Mouse (Mus musculus) neural tube, embryonic 12.5 days (tissue): ENCODE measurements around the gene Washc2. TPM values are rescaled to one million over a fixed set of nuclear protein-coding genes. Genes with fewer than 3 reads are reported as not detected.
"Not testable (repeated sequence)": the region's sequence is repeated elsewhere in the genome, so short reads cannot be mapped to it uniquely, and the experiment has no call there.

Experiments used
- ATAC-seq: fragments of 200-750 bp; cut with Nextera tagmentation; 2 replicates; pipeline ENCODE4 v1.8.0; 2017; ENCODE audit warnings: low read depth, mild to moderate bottlenecking, moderate TSS enrichment, moderate library complexity; ENCODE audit not compliant: low FRiP score
- H3K27ac ChIP-seq: fragments of 300-500 bp; sonication (generic); 2 replicates; pipeline ENCODE4 v1.5.1; 2016
- H3K27me3 ChIP-seq: fragments of 300-500 bp; sonication (generic); replicated peaks from 2 replicates; pipeline ENCODE4 v1.6.1; 2016; ENCODE audit warnings: mild to moderate bottlenecking
- H3K36me3 ChIP-seq: fragments of 300-500 bp; sonication (generic); 2 replicates; pipeline ENCODE4 v1.6.1; 2016; ENCODE audit warnings: mild to moderate bottlenecking
- H3K4me1 ChIP-seq: fragments of 300-500 bp; sonication (generic); 2 replicates; pipeline ENCODE4 v1.6.1; 2016
- H3K4me2 ChIP-seq: fragments of 300-500 bp; sonication (generic); replicated peaks from 2 replicates; pipeline ENCODE4 v1.6.1; 2016; ENCODE audit warnings: mild to moderate bottlenecking
- H3K4me3 ChIP-seq: fragments of 300-500 bp; sonication (generic); 2 replicates; pipeline ENCODE4 v1.5.1; 2016
- H3K9ac ChIP-seq: fragments of 300-500 bp; sonication (generic); 2 replicates; pipeline ENCODE4 v1.6.1; 2016; ENCODE audit warnings: mild to moderate bottlenecking
- H3K9me3 ChIP-seq: fragments of 300-500 bp; sonication (generic); 2 replicates; pipeline ENCODE4 v1.6.1; 2016; ENCODE audit warnings: mild to moderate bottlenecking
- WGBS: fragments of 180-500 bp; shearing (Covaris S2); methylation state at CpG from one replicate; pipeline ENCODE4 v1.1.7; 2016; 5-methylcytosine and 5-hydroxymethylcytosine counted together
- polyA plus RNA-seq: library from polyadenylated mRNA; unstranded; fragments of >200 nt; fragmentation: Nextera tagmentation; extraction: Ambion mirVana; gene quantifications from 2 replicates; pipeline ENCODE4 v1.2.1, GENCODE M21; 2016

The Washc2 gene
- polyA plus RNA-seq, 1 experiment from 2014 or later, result 72.0 TPM

- 38% methylated on average over 3 of the region's 3 CpGs for WGBS
- no peak overlapping the region for H3K4me3 ChIP-seq
- no peak overlapping the region for H3K4me2 ChIP-seq
- no peaks in the 10 kb centered on the region for H3K27me3 ChIP-seq
- no peak overlapping the region for H3K27ac ChIP-seq
- H3K9me3 ChIP-seq, result no peaks in the 10 kb centered on the region
- no peak for ATAC-seq
- H3K36me3 ChIP-seq, result no peaks in the 10 kb centered on the region
- no peaks in the 10 kb centered on the region for H3K4me1 ChIP-seq
- no peak overlapping the region for H3K9ac ChIP-seq
These were observed 9.7 kb upstream of the Washc2 start for GRCm38 (mm10) chr6:116198173-116198572.

GRCm38 (mm10) chr6:116199682-116200081, 8.2 kb upstream of the Washc2 start:
- WGBS, result 72% methylated on average over 2 of the region's 2 CpGs
- Histone ChIP-seq H3K9ac (no peak overlapping the region), H3K4me1 (no peaks in the 10 kb centered on the region), H3K4me3 (no peak overlapping the region), H3K36me3 (no peaks in the 10 kb centered on the region), H3K9me3 (no peaks in the 10 kb centered on the region), H3K4me2 (no peak overlapping the region), H3K27me3 (no peaks in the 10 kb centered on the region), H3K27ac (no peak overlapping the region)
- no peak for ATAC-seq

GRCm38 (mm10) chr6:116227767-116228166, 19.9 kb downstream of the Washc2 start:
- WGBS, result 76% methylated on average over 11 of the region's 11 CpGs

DNA sequence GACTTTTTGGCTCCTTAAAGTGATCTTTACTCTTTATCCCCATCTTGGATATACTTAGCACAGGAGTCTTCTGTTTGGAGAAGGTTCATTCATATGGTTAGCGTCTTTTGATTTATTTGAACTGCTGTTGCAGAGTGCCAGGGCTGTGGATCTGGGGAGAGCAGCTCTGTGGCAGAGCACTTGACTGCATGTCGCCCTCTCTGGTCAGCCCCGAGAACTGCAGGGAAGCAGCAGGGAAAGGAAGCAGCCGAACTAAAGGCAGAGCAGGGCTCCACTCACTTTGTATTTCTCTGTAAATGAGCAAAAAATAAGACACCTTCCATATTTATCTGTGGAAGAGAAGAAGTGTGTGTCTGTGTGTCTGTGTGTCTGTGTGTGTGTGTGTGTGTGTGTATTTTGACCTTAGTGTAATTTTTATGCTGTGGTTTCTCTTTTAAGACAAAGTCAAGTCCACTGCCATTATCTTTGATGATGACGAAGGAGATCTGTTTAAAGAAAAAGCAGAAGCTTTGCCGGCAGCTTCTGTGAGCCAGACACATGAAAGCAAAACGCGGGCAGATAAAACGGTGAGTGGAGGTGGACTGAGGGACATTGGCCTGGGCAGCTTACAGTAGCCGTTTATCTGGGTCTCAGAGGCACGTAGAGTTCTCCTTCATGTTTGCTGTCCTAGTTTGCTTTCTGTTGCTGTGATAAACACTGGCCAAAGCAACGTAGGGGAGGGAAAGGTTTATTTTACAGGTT, 21.1 kb downstream of the Washc2 start:
- Histone ChIP-seq H3K27me3 (no peaks in the 10 kb centered on the region), H3K4me1 (no peaks in the 10 kb centered on the region), H3K27ac (no peak overlapping the region), H3K9me3 (no peaks in the 10 kb centered on the region), H3K9ac (no peak overlapping the region), H3K4me3 (no peak overlapping the region), H3K4me2 (no peak overlapping the region), H3K36me3 (peaks cover 68% of the 10 kb centered on the region)
- ATAC-seq, result 0 out of 2 replicates have a peak, but pooled peaks have one; percentile 48
- WGBS, result 65% methylated on average over 12 of the region's 12 CpGs

More at GRCm38 (mm10) chr6:116227767-116228166, 19.9 kb downstream of the Washc2 start:
- H3K9me3 ChIP-seq, result no peaks in the 10 kb centered on the region
- H3K36me3 ChIP-seq, result peaks cover 64% of the 10 kb centered on the region
- no peak overlapping the region for H3K9ac ChIP-seq
- H3K27ac ChIP-seq, result no peak overlapping the region
- no peak overlapping the region for H3K4me2 ChIP-seq
- no peaks in the 10 kb centered on the region for H3K4me1 ChIP-seq
- H3K27me3 ChIP-seq, result no peaks in the 10 kb centered on the region
- ATAC-seq, result no peak
- no peak overlapping the region for H3K4me3 ChIP-seq

DNA sequence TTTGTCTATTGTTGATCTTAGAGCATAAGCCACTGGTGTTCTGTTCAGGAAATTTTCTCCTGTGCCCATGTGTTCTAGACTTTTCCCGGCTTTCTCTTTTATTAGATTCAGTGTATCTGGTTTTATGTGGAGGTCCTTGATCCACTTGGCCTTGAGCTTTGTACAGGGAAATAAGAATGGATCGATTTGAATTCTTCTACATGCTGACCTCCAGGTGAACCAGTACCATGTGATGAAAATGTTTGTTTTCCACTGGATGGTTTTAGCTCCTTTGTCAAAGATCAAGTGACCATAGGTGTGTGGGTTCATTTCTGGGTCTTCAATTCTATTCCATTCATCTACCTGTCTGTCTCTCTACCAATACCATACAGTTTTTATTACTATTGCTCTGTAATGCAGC, 27.0 kb downstream of the Washc2 start:
- H3K36me3 ChIP-seq, result peaks cover 65% of the 10 kb centered on the region
- WGBS, result 93% methylated on average over 2 of the region's 2 CpGs
- H3K27ac ChIP-seq, H3K4me3 ChIP-seq, H3K9ac ChIP-seq, H3K4me2 ChIP-seq, H3K27me3 ChIP-seq, ATAC-seq, H3K4me1 ChIP-seq, H3K9me3 ChIP-seq: not testable (repeated sequence)

- Histone ChIP-seq H3K36me3 (peaks cover 70% of the 10 kb centered on the region), H3K4me1 (no peaks in the 10 kb centered on the region), H3K4me2 (no peak overlapping the region), H3K4me3 (no peak overlapping the region), H3K9me3 (no peaks in the 10 kb centered on the region), H3K9ac (no peak overlapping the region), H3K27ac (no peak overlapping the region), H3K27me3 (no peaks in the 10 kb centered on the region)
- WGBS, result 93% methylated on average over 5 of the region's 5 CpGs
- no peak for ATAC-seq
These were observed 27.5 kb downstream of the Washc2 start for GRCm38 (mm10) chr6:116235336-116235735.

GRCm38 (mm10) chr6:116238083-116238482, 30.2 kb downstream of the Washc2 start:
- peaks cover 64% of the 10 kb centered on the region for H3K36me3 ChIP-seq
- no peak overlapping the region for H3K4me3 ChIP-seq
- H3K27me3 ChIP-seq, result no peaks in the 10 kb centered on the region
- H3K4me1 ChIP-seq, result no peaks in the 10 kb centered on the region
- H3K4me2 ChIP-seq, result no peak overlapping the region
- H3K9me3 ChIP-seq, result no peaks in the 10 kb centered on the region
- H3K9ac ChIP-seq, result no peak overlapping the region
- ATAC-seq, result no peak
- WGBS, result 90% methylated on average over 5 of the region's 5 CpGs
- no peak overlapping the region for H3K27ac ChIP-seq

DNA sequence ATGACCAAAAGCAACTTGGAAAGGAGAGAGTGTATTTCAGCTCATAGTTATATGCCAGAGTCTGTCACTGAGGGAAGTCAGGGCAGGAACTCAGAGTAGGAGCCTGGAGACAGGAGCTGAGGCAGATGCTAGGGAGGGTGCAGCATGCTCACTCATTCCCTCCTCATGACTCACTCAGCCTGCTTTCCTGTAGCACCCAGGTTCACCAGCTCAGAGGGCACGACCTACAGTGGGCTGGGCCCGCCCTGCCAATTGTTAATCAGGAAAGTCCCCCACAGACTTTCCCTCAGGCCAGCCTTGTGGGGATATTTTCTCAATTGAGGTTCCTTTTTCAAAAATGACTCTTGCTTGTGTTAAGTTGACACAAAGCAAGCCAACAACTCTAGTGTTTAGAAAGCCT, 32.5 kb downstream of the Washc2 start:
- no peaks in the 10 kb centered on the region for H3K4me1 ChIP-seq
- no peak for ATAC-seq
- no peaks in the 10 kb centered on the region for H3K9me3 ChIP-seq
- H3K4me2 ChIP-seq, result no peak overlapping the region
- no peaks in the 10 kb centered on the region for H3K27me3 ChIP-seq
- peaks cover 64% of the 10 kb centered on the region for H3K36me3 ChIP-seq
- no peak overlapping the region for H3K27ac ChIP-seq
- H3K9ac ChIP-seq, result no peak overlapping the region
- 87% methylated on average over 2 of the region's 2 CpGs for WGBS
- no peak overlapping the region for H3K4me3 ChIP-seq

DNA sequence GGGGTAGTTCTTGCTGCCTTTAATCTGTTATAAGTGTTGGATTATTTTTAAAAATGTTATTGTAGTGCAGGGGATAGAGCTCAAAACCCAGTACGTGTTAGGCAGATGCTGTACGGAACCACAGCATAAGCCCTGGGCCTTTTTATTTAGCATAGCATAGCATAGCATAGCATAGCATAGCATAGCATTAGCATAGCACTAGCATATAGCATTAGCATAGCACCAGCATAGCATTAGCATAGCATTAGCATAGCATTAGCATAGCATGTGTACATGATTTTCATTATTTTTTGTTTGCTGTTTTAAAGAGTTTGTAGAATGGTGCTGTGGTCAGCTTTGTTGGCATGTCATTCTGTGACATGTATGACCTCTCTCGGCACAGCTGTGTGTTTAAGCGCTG, 51.8 kb downstream of the Washc2 start:
- Histone ChIP-seq H3K4me1 (no peaks in the 10 kb centered on the region), H3K9ac (no peak overlapping the region), H3K9me3 (no peaks in the 10 kb centered on the region), H3K36me3 (peaks cover 45% of the 10 kb centered on the region), H3K27ac (no peak overlapping the region), H3K4me3 (no peak overlapping the region), H3K4me2 (no peak overlapping the region), H3K27me3 (no peaks in the 10 kb centered on the region)
- ATAC-seq, result no peak
- 91% methylated on average over 4 of the region's 4 CpGs for WGBS

GRCm38 (mm10) chr6:116260481-116260880, 52.6 kb downstream of the Washc2 start:
- Histone ChIP-seq H3K4me2 (no peak overlapping the region), H3K27me3 (no peaks in the 10 kb centered on the region), H3K4me1 (no peaks in the 10 kb centered on the region), H3K27ac (no peak overlapping the region), H3K4me3 (no peak overlapping the region), H3K9ac (no peak overlapping the region), H3K36me3 (peaks cover 38% of the 10 kb centered on the region), H3K9me3 (no peaks in the 10 kb centered on the region)
- WGBS, result 95% methylated on average over 5 of the region's 5 CpGs
- ATAC-seq, result no peak

DNA sequence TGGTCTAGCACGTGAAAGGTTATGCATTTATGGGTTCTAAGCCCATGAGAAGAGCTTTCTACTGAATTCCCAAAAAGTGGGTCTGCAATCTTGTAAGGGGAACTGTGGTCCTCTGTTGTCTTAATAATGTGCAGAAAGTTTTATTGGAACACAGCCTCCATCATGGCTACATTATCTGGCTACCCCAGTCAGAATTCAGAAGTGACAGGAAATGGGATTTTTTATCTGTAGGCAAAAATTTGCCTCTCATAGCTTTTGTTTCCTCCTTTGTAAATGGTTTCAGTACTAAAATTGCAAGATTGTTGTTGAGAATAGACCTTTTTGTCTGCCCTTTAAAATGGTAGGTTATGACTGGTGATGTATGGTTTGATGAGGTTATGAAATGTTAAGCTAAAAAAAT, 55.0 kb downstream of the Washc2 start:
- no peak overlapping the region for H3K27ac ChIP-seq
- H3K9ac ChIP-seq, result no peak overlapping the region
- no peak overlapping the region for H3K4me3 ChIP-seq
- WGBS, result 85% methylated on average over 1 of the region's 1 CpGs
- H3K27me3 ChIP-seq, result no peaks in the 10 kb centered on the region
- H3K9me3 ChIP-seq, result no peaks in the 10 kb centered on the region
- ATAC-seq, result no peak
- peaks cover 6% of the 10 kb centered on the region; the same call in 1 of the 2 replicates for H3K4me1 ChIP-seq
- H3K4me2 ChIP-seq, result no peak overlapping the region
- H3K36me3 ChIP-seq, result peaks cover 27% of the 10 kb centered on the region

DNA sequence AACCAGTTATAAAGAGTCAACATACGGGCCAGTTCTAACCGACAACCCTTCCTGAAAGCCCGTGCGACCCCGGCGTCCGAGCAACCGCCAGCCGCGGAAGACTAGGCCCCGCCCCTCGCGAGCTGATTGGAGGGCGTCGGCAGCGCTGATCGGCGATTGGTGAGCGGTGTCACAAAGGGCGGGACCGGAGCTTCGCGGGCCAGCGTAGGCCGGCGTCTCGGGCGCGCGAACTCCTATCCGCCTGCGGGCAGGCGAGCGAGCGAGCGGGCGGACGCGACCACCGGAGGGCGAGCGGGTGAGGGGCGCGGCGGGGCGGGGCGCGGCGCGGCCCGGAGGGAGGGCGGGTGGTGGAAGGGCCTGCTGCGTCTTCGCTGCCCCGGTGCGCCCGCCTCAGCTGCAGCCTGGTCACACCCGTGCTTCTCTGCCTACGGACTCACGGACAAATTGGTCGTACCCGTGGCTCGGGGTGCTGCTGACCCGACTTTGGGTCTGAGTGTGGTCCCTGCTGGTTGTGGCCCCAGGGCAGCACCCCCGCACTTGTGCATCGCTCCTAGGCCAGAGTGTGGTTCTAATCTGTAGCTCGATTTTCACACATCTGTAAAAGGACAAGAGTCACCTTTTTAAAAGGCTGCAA, 56.3 kb downstream of the Washc2 start, which contains the start of gene Zfand4:
Gene Zfand4 (plus strand): TSS at position 205 of the 634 bp plus-strand sequence.
- H3K27me3 ChIP-seq, result no peaks in the 10 kb centered on the region
- peak within 1 kb of the TSS; percentile 42; the same call in 1 of the 2 replicates for H3K27ac ChIP-seq
- peaks cover 19% of the 10 kb centered on the region for H3K36me3 ChIP-seq
- H3K9ac ChIP-seq, result peak within 1 kb of the TSS; percentile 70
- peak within 1 kb of the TSS; percentile 57 for H3K4me3 ChIP-seq
- no peaks in the 10 kb centered on the region for H3K9me3 ChIP-seq
- peak; percentile 96 for ATAC-seq
- under 1% methylated on average over 67 of the region's 67 CpGs for WGBS
- peak within 1 kb of the TSS; percentile 69 for H3K4me2 ChIP-seq
- peaks cover 6% of the 10 kb centered on the region; the same call in 1 of the 2 replicates for H3K4me1 ChIP-seq
